Mouse (Mus musculus) midbrain, embryonic 11.5 days (tissue): ENCODE results near the gene Trmt10b. TPM values are rescaled to one million over a fixed set of nuclear protein-coding genes. Genes with fewer than 3 reads are reported as not detected.

ENCODE experiments used
- polyA plus RNA-seq: library from polyadenylated mRNA; unstranded; fragments of >200 nt; fragmentation: Nextera tagmentation; extraction: Ambion mirVana; gene quantifications from 2 replicates; pipeline ENCODE4 v1.2.1, GENCODE M21; 2014

The Trmt10b gene
- polyA plus RNA-seq, 1 experiment from 2014 or later: 20.5 TPM

Other genes starting within 250 kb of the Trmt10b start
- 5.0 and 5.6 TPM in 2 replicates for gene Fbxo10, start 212.5 kb upstream of the Trmt10b start, polyA plus RNA-seq
- gene Tomm5, start 189.0 kb upstream of the Trmt10b start, polyA plus RNA-seq: 166 and 185 TPM in 2 replicates
- 1.0 and 1.3 TPM in 2 replicates for gene Frmpd1, start 112.3 kb upstream of the Trmt10b start, polyA plus RNA-seq
- 11.7 and 12.3 TPM in 2 replicates for gene Dcaf10, start 45.0 kb downstream of the Trmt10b start, polyA plus RNA-seq
- gene Exosc3, start 45.6 kb downstream of the Trmt10b start, polyA plus RNA-seq: 105 and 109 TPM in 2 replicates
- 63.4 and 78.6 TPM in 2 replicates for gene Slc25a51, start 111.6 kb downstream of the Trmt10b start, polyA plus RNA-seq
- gene Shb, start 235.3 kb downstream of the Trmt10b start, polyA plus RNA-seq: 2.7 and 2.8 TPM in 2 replicates